Mouse (Mus musculus): ENCODE results near the gene Cym. TPM values are rescaled to one million over a fixed set of nuclear protein-coding genes. Genes with fewer than 3 reads are reported as not detected.

The Cym gene
- polyA plus RNA-seq, 1 experiment from 2014 or later: 121 TPM

DNA sequence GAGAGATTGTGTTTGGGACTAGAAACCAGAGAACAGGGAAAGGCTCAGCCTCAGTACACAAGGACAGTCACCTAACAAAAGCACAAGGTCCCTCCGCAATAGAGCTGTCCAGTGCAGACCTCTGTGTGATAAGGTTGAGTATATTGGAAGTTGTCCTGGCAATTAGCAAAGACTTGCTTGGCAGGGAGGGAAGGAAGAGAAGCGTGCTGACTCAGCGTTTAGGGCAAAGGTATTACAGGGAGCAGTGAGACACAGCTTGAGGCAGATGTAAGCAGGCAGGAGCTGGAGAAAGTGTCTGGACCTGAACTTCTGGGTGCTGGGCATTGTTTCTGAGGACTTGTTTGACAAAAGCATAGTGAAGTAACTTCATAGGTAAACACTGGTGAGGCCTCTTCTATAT is 34.5 kb upstream of the Cym start:
- Histone ChIP-seq H3K9ac (ENCODE audit: low read depth, low read length) (no peak overlapping the region), H3K36me3 (ENCODE audit: control insufficient read depth, insufficient read depth) (no peaks in the 10 kb centered on the region), H3K4me1 (replicated peaks; ENCODE audit: control insufficient read depth, insufficient read depth, low read length) (no peaks in the 10 kb centered on the region), H3K27me3 (replicated peaks; ENCODE audit: control insufficient read depth, insufficient read depth, low read length) (no peaks in the 10 kb centered on the region), H3K27ac (ENCODE audit: low read depth, low read length) (no peak overlapping the region), H3K4me2 (replicated peaks; ENCODE audit: low read depth) (no peak overlapping the region), H3K9me3 (ENCODE audit: control insufficient read depth) (no peaks in the 10 kb centered on the region), H3K4me3 (ENCODE audit: low read depth, low read length) (no peak overlapping the region)
- 67% methylated on average over 3 of the region's 3 CpGs for WGBS
- no peak for TF ChIP-seq CTCF (IDR thresholded peaks at IDR 0.05; ENCODE audit: low read depth)
- ATAC-seq: no peak; the same call in 1 of the 2 replicates

DNA sequence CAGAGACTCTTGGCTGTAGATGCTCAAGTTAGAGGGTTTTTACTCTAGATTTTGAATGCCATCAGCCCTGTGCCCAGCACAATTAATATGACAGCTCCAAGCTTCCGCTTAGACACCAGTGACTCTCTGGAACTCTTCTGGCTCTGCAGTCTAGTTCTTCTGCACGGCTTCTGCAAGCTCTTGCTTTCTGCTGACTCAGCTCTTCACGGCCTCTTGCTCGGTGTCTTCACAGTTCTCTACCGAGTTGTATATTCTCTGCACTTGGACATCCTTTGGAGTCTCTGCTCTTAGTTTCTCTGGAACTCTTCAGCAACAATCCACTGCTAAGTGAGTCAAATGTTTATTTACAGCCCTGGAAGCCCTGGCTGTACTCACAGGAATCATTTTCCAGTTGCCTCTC is 32.4 kb upstream of the Cym start:
- no peak overlapping the region for H3K27ac ChIP-seq (ENCODE audit: low read depth, low read length)
- WGBS: 59% methylated on average over 5 of the region's 5 CpGs
- H3K9ac ChIP-seq (ENCODE audit: low read depth, low read length): no peak overlapping the region
- no peak overlapping the region for H3K4me3 ChIP-seq (ENCODE audit: low read depth, low read length)
- no peak for TF ChIP-seq CTCF (IDR thresholded peaks at IDR 0.05; ENCODE audit: low read depth)
- no peak for ATAC-seq
- H3K4me2 ChIP-seq (replicated peaks; ENCODE audit: low read depth): no peak overlapping the region
- H3K9me3 ChIP-seq (ENCODE audit: control insufficient read depth): no peaks in the 10 kb centered on the region
- no peaks in the 10 kb centered on the region for H3K36me3 ChIP-seq (ENCODE audit: control insufficient read depth, insufficient read depth)
- H3K4me1 ChIP-seq (replicated peaks; ENCODE audit: control insufficient read depth, insufficient read depth, low read length): no peaks in the 10 kb centered on the region
- H3K27me3 ChIP-seq (replicated peaks; ENCODE audit: control insufficient read depth, insufficient read depth, low read length): no peaks in the 10 kb centered on the region

DNA sequence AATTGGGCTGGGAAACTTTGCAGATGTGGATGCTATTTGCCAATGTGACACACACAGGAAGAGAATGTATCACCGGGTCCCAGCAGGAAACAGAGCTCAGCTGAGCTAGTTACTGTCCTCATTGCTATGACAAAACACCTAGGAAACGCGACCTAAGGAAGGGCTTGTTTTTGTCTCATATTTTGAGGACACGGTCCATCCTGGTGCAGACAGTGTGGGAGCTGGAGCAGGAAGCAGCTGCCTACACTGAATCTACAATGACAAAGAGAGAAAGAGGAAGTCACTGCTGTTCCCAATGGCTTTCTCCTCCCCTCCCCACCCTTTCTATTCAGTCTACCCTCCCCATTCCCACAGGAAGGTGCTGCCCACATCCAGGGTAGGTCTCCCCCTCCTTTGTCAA is 30.5 kb upstream of the Cym start:
- WGBS: 55% methylated on average over 4 of the region's 4 CpGs
- Histone ChIP-seq H3K9ac (ENCODE audit: low read depth, low read length) (no peak overlapping the region), H3K4me3 (ENCODE audit: low read depth, low read length) (no peak overlapping the region), H3K27me3 (replicated peaks; ENCODE audit: control insufficient read depth, insufficient read depth, low read length) (no peaks in the 10 kb centered on the region), H3K36me3 (ENCODE audit: control insufficient read depth, insufficient read depth) (no peaks in the 10 kb centered on the region), H3K27ac (ENCODE audit: low read depth, low read length) (no peak overlapping the region), H3K4me1 (replicated peaks; ENCODE audit: control insufficient read depth, insufficient read depth, low read length) (no peaks in the 10 kb centered on the region), H3K9me3 (ENCODE audit: control insufficient read depth) (no peaks in the 10 kb centered on the region), H3K4me2 (replicated peaks; ENCODE audit: low read depth) (no peak overlapping the region)
- no peak for TF ChIP-seq CTCF (IDR thresholded peaks at IDR 0.05; ENCODE audit: low read depth)
- ATAC-seq: no peak

DNA sequence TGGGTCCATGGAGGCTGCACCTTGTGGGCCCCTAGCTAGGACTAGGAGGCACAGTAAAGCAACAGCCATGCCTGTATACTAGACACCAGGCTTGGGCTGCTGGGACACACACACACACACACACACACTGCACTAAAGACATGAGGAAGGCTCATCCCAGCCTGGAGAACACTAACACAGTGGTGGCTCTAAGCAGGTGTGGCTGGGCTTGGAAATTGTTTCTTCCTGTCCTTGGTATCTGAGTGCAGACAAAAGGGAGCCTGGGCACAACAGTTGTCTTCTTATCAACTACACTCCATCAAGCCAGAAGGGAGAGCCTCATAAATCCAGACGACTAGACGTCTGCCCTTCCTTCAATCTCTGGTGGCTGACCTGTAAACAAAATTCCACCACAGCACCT is 28.8 kb upstream of the Cym start:
- Histone ChIP-seq H3K4me3 (ENCODE audit: low read depth, low read length) (no peak overlapping the region), H3K9me3 (ENCODE audit: control insufficient read depth) (no peaks in the 10 kb centered on the region), H3K4me2 (replicated peaks; ENCODE audit: low read depth) (no peak overlapping the region), H3K9ac (ENCODE audit: low read depth, low read length) (no peak overlapping the region), H3K36me3 (ENCODE audit: control insufficient read depth, insufficient read depth) (no peaks in the 10 kb centered on the region), H3K4me1 (replicated peaks; ENCODE audit: control insufficient read depth, insufficient read depth, low read length) (no peaks in the 10 kb centered on the region), H3K27ac (ENCODE audit: low read depth, low read length) (no peak overlapping the region), H3K27me3 (replicated peaks; ENCODE audit: control insufficient read depth, insufficient read depth, low read length) (no peaks in the 10 kb centered on the region)
- no peak for ATAC-seq
- 10% methylated on average over 2 of the region's 2 CpGs for WGBS
- no peak for TF ChIP-seq CTCF (IDR thresholded peaks at IDR 0.05; ENCODE audit: low read depth)

DNA sequence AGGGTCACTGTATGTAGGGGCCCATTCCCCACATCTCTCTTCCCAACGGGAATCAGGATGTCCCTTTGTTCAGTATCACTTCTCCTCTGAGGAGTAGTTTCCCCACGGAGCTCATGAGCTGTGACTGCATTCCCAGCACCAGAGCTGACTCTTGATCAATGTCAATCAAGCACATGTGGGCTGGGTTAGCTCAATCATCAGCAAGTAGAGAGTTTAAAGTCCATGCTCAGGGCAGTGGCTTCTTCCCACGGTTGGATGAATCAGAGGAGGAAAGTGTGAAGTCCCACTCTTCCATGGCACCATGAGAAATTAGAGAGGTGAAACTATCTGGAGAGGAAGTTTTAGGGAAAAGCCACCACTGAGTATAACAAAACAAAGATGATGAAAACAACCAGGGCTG is 27.5 kb upstream of the Cym start:
- 0 out of 2 replicates have a peak, but pooled peaks have one; percentile 54 for ATAC-seq
- no peak overlapping the region for H3K27ac ChIP-seq (ENCODE audit: low read depth, low read length)
- H3K27me3 ChIP-seq (replicated peaks; ENCODE audit: control insufficient read depth, insufficient read depth, low read length): no peaks in the 10 kb centered on the region
- no peak overlapping the region for H3K4me2 ChIP-seq (replicated peaks; ENCODE audit: low read depth)
- no peak overlapping the region for H3K4me3 ChIP-seq (ENCODE audit: low read depth, low read length)
- H3K4me1 ChIP-seq (replicated peaks; ENCODE audit: control insufficient read depth, insufficient read depth, low read length): no peaks in the 10 kb centered on the region
- H3K9me3 ChIP-seq (ENCODE audit: control insufficient read depth): no peaks in the 10 kb centered on the region
- no peak overlapping the region for H3K9ac ChIP-seq (ENCODE audit: low read depth, low read length)
- WGBS: 39% methylated on average over 3 of the region's 3 CpGs
- H3K36me3 ChIP-seq (ENCODE audit: control insufficient read depth, insufficient read depth): no peaks in the 10 kb centered on the region
- TF ChIP-seq CTCF (IDR thresholded peaks at IDR 0.05; ENCODE audit: low read depth): no peak

DNA sequence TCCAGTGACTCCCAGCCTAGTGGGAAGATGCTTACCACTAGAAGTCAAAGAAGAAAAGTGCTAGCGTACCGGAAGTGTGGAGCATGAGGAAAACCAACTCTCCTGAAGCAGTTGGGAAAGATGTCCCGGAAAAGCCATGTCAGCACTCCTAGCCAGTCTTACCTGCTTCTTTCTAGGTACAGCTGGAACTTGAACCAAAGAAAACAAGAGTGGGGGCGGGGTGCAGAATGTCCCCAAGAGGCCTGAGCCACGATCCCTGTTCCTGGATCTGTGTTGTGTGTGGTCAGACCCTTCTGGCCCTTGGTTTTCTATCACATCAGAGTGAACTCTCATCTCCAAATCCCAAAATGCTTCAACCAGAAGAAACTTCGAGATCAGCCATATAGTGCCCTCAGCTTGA is 25.3 kb upstream of the Cym start:
- no peak overlapping the region for H3K9ac ChIP-seq (ENCODE audit: low read depth, low read length)
- no peaks in the 10 kb centered on the region for H3K27me3 ChIP-seq (replicated peaks; ENCODE audit: control insufficient read depth, insufficient read depth, low read length)
- H3K4me3 ChIP-seq (ENCODE audit: low read depth, low read length): no peak overlapping the region
- no peak for ATAC-seq
- H3K9me3 ChIP-seq (ENCODE audit: control insufficient read depth): no peaks in the 10 kb centered on the region
- TF ChIP-seq CTCF (IDR thresholded peaks at IDR 0.05; ENCODE audit: low read depth): no peak
- no peak overlapping the region for H3K4me2 ChIP-seq (replicated peaks; ENCODE audit: low read depth)
- no peaks in the 10 kb centered on the region for H3K4me1 ChIP-seq (replicated peaks; ENCODE audit: control insufficient read depth, insufficient read depth, low read length)
- no peaks in the 10 kb centered on the region for H3K36me3 ChIP-seq (ENCODE audit: control insufficient read depth, insufficient read depth)
- 84% methylated on average over 6 of the region's 6 CpGs for WGBS
- no peak overlapping the region for H3K27ac ChIP-seq (ENCODE audit: low read depth, low read length)

Data from intestine, postnatal 0 days (tissue).